Mouse (Mus musculus) embryonic facial prominence, embryonic 14.5 days (tissue): ENCODE data around the gene Brca1. TPM values are rescaled to one million over a fixed set of nuclear protein-coding genes. Genes with fewer than 3 reads are reported as not detected.
A peak's percentile ranks its signal among the peaks of the same experiment; 100 is the strongest.
"Not testable (repeated sequence)": the region's sequence is repeated elsewhere in the genome, so short reads cannot be mapped to it uniquely, and the experiment has no call there.

Experiments used
- ATAC-seq: fragments of 200-750 bp; cut with Nextera tagmentation; 2 replicates; pipeline ENCODE4 v1.8.0; 2017; ENCODE audit warnings: low read depth, moderate number of reproducible peaks, moderate TSS enrichment
- DNase-seq: peaks from one replicate; pipeline ENCODE4 v3.0.0-alpha.2; 2015; ENCODE audit warnings: low spot score
- H3K27ac ChIP-seq: fragments of 300-500 bp; sonication (generic); replicated peaks from 2 replicates; pipeline ENCODE4 v1.5.1; 2014; ENCODE audit warnings: low read depth, mild to moderate bottlenecking, low read length, moderate library complexity
- H3K27me3 ChIP-seq: fragments of 300-500 bp; sonication (generic); replicated peaks from 2 replicates; pipeline ENCODE4 v1.6.1; 2014; ENCODE audit warnings: low read length; ENCODE audit not compliant: control insufficient read depth, insufficient read depth
- H3K36me3 ChIP-seq: fragments of 300-500 bp; sonication (generic); 2 replicates; pipeline ENCODE4 v1.6.1; 2014; ENCODE audit warnings: low read length, mixed read lengths; ENCODE audit not compliant: control insufficient read depth, insufficient read depth
- H3K4me1 ChIP-seq: fragments of 300-500 bp; sonication (generic); 2 replicates; pipeline ENCODE4 v1.6.1; 2014; ENCODE audit warnings: antibody characterized with exemption, low read length; ENCODE audit not compliant: control insufficient read depth, insufficient read depth
- H3K4me2 ChIP-seq: fragments of 300-500 bp; sonication (generic); 2 replicates; pipeline ENCODE4 v1.6.1; 2014; ENCODE audit warnings: low read depth, mild to moderate bottlenecking, low read length, moderate library complexity, mixed read lengths
- H3K4me3 ChIP-seq: fragments of 300-500 bp; sonication (generic); 2 replicates; pipeline ENCODE4 v1.5.1; 2014; ENCODE audit warnings: low read depth, mild to moderate bottlenecking, low read length
- H3K9ac ChIP-seq: fragments of 300-500 bp; sonication (generic); 2 replicates; pipeline ENCODE4 v1.6.1; 2014; ENCODE audit warnings: low read depth, mild to moderate bottlenecking, low read length, moderate library complexity, mixed read lengths
- H3K9me3 ChIP-seq: fragments of 300-500 bp; sonication (generic); 2 replicates; pipeline ENCODE4 v1.6.1; 2016; ENCODE audit warnings: low read length; ENCODE audit not compliant: control insufficient read depth
- WGBS: fragments of 180-500 bp; shearing (Covaris S2); extraction: QIAGEN DNeasy Blood & Tissue Kit; methylation state at CpG from one replicate; pipeline ENCODE4 v1.1.7; 2014; 5-methylcytosine and 5-hydroxymethylcytosine counted together
- polyA plus RNA-seq: library from polyadenylated mRNA; unstranded; fragments of >200 nt; fragmentation: Nextera tagmentation; extraction: Ambion mirVana; gene quantifications from 2 replicates; pipeline ENCODE4 v1.2.1, GENCODE M21; 2014

The Brca1 gene
- polyA plus RNA-seq, 1 experiment from 2014 or later = 10.4 TPM

GRCm38 (mm10) chr11:101483804-101484203 is 68.0 kb downstream of the Brca1 start:
- DNase-seq = no peak
- ATAC-seq = no peak
- Histone ChIP-seq H3K9me3 (no peaks in the 10 kb centered on the region), H3K4me1 (0 out of 2 replicates have a peak, but pooled peaks cover 4% of the 10 kb centered on the region), H3K9ac (no peak overlapping the region), H3K4me3 (no peak overlapping the region), H3K27me3 (no peaks in the 10 kb centered on the region), H3K36me3 (peaks cover 15% of the 10 kb centered on the region; the same call in 1 of the 2 replicates), H3K4me2 (no peak overlapping the region), H3K27ac (no peak overlapping the region)
- 43% methylated on average over 3 of the region's 3 CpGs for WGBS

GRCm38 (mm10) chr11:101480912-101481311 is 70.8 kb downstream of the Brca1 start:
- H3K4me2 ChIP-seq = no peak overlapping the region
- H3K27ac ChIP-seq = no peak overlapping the region
- H3K36me3 ChIP-seq = no peaks in the 10 kb centered on the region
- H3K27me3 ChIP-seq = no peaks in the 10 kb centered on the region
- no peaks in the 10 kb centered on the region for H3K9me3 ChIP-seq
- DNase-seq (no peak), ATAC-seq (no peak)
- 0 out of 2 replicates have a peak, but pooled peaks cover 4% of the 10 kb centered on the region for H3K4me1 ChIP-seq
- 60% methylated on average over 6 of the region's 6 CpGs for WGBS
- H3K9ac ChIP-seq = no peak overlapping the region
- no peak overlapping the region for H3K4me3 ChIP-seq

DNA sequence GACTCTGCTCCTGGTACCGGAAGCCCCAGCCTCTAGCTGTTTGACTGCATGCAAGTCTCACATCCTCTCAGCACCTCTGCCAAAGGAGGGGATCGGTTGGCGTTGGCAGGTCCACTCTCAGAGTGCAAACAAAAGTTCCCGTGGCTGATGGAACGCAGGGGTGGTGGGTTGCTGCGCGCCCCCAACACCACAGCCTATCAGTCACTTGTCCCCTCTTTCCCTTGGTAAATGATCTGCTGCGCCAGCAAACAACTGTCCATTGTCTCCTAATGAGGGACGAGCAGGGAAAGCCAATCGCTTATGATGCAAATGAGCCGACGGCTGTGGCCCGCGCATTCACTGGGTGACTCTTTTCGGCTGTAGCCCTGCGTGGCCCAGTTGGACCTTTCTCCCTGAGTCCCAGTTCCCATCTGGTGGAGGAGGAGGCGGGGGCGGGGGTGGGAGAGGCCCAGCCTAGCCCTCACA is 72.6 kb downstream of the Brca1 start:
- no peaks in the 10 kb centered on the region for H3K9me3 ChIP-seq
- ATAC-seq = peak; percentile 47; the same call in 1 of the 2 replicates
- no peaks in the 10 kb centered on the region for H3K36me3 ChIP-seq
- H3K4me1 ChIP-seq = 0 out of 2 replicates have a peak, but pooled peaks cover 4% of the 10 kb centered on the region
- peak overlapping the region; percentile 38 for H3K4me2 ChIP-seq
- peak; percentile 58 for DNase-seq
- H3K9ac ChIP-seq = no peak overlapping the region
- no peaks in the 10 kb centered on the region for H3K27me3 ChIP-seq
- 11% methylated on average over 16 of the region's 18 CpGs for WGBS
- no peak overlapping the region for H3K4me3 ChIP-seq
- H3K27ac ChIP-seq = no peak overlapping the region

DNA sequence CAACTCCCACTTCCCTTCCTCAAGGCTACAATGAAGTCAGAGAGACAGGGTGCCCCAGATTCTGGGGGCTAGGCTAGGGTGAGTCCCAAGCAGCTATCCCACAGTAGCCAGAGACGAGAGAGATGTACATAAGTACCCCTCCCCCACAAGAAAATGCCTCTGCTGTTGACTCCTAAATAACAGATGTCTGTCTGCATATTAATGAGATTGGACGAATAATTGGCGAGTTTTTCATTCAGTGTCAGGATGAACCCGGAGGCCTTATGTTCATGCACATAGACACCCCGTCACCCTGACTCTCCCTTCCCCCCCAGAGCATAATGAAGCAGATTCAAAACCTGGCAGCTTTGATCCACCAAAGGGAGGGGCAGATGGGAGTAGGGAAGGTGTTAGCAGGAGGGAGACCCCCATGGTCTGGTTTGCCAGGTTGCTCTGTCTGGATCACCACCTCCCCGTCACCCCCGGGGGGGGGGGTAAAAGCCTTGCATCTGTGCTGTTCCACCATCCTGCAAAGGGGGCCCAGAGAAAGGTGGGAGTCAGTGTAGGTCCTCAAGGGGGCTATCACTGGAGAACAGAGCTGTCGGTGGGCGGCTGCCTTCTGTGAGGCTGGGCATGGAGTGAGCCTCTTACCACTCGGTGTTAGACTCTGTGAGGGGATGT is 74.1 kb downstream of the Brca1 start:
- H3K27ac ChIP-seq = no peak overlapping the region
- 53% methylated on average over 10 of the region's 10 CpGs for WGBS
- DNase-seq (peak; percentile 35), ATAC-seq (peak; percentile 35; the same call in 1 of the 2 replicates)
- no peaks in the 10 kb centered on the region for H3K36me3 ChIP-seq
- H3K9ac ChIP-seq = no peak overlapping the region
- no peaks in the 10 kb centered on the region for H3K27me3 ChIP-seq
- no peak overlapping the region for H3K4me3 ChIP-seq
- H3K9me3 ChIP-seq = no peaks in the 10 kb centered on the region
- no peak overlapping the region for H3K4me2 ChIP-seq
- H3K4me1 ChIP-seq = 0 out of 2 replicates have a peak, but pooled peaks cover 4% of the 10 kb centered on the region

GRCm38 (mm10) chr11:101477194-101477551 is 74.6 kb downstream of the Brca1 start:
- Histone ChIP-seq H3K36me3 (no peaks in the 10 kb centered on the region), H3K9me3 (no peaks in the 10 kb centered on the region), H3K4me3 (no peak overlapping the region), H3K4me1 (0 out of 2 replicates have a peak, but pooled peaks cover 4% of the 10 kb centered on the region), H3K9ac (no peak overlapping the region), H3K27me3 (no peaks in the 10 kb centered on the region), H3K4me2 (no peak overlapping the region), H3K27ac (no peak overlapping the region)
- peak; percentile 53; the same call in 1 of the 2 replicates for ATAC-seq
- 33% methylated on average over 4 of the region's 4 CpGs for WGBS
- no peak for DNase-seq

- H3K27me3 ChIP-seq, H3K4me2 ChIP-seq, H3K4me1 ChIP-seq, H3K4me3 ChIP-seq, H3K27ac ChIP-seq, H3K9ac ChIP-seq, ATAC-seq, DNase-seq, H3K9me3 ChIP-seq, H3K36me3 ChIP-seq: not testable (repeated sequence)
- WGBS = 91% methylated on average over 4 of the region's 4 CpGs
Measured at GRCm38 (mm10) chr11:101476361-101476760, 75.4 kb downstream of the Brca1 start.

DNA sequence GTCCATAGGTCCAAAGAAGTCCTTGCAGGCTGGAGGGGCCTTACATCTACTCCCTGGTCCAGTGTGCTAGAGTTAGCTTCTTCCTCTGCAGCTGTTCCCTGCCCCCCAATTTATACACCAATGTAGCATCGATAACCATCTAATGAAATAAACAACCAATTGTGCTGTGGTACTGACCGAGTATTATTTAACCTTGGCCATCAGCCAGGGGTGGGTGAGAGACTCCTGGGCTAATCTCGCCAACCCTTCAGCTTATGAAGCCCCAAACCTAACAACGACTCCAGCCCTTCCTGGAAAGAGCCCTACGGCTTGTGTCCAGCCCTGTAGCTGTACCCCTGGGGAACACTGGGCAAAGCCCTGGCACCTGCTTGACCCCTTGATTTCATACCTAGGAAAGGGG is 77.5 kb downstream of the Brca1 start:
- WGBS = 77% methylated on average over 5 of the region's 5 CpGs
- H3K36me3 ChIP-seq = no peaks in the 10 kb centered on the region
- H3K27ac ChIP-seq = no peak overlapping the region
- H3K9ac ChIP-seq = no peak overlapping the region
- H3K27me3 ChIP-seq = no peaks in the 10 kb centered on the region
- H3K4me1 ChIP-seq = 0 out of 2 replicates have a peak, but pooled peaks cover 4% of the 10 kb centered on the region
- ATAC-seq (no peak), DNase-seq (no peak)
- H3K9me3 ChIP-seq = no peaks in the 10 kb centered on the region
- no peak overlapping the region for H3K4me2 ChIP-seq
- H3K4me3 ChIP-seq = no peak overlapping the region

DNA sequence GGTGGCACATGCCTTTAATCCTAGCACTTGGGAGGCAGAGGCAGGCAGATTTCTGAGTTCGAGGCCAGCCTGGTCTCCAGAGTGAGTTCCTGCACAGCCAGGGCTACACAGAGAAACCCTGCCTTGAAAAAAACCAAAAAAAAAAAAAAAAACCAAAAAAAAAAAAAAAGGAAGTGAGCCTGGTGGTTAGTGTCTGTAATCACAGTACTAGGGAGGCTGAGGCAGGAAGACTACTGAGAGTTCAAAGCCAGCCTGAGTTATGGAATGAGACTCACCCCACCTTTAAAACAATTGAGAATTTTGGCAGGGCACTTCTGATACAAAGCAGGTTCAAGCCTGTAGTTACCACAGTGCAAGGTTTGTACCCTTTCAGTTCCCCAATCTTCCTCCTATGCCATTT is 78.1 kb downstream of the Brca1 start:
- DNase-seq, ATAC-seq, H3K9me3 ChIP-seq, H3K27me3 ChIP-seq, H3K4me3 ChIP-seq, H3K4me2 ChIP-seq, H3K36me3 ChIP-seq, H3K9ac ChIP-seq, H3K27ac ChIP-seq, H3K4me1 ChIP-seq: not testable (repeated sequence)
- 81% methylated on average over 1 of the region's 1 CpGs for WGBS

GRCm38 (mm10) chr11:101472336-101472735 is 79.4 kb downstream of the Brca1 start:
- WGBS = 33% methylated on average over 7 of the region's 7 CpGs
- no peak overlapping the region for H3K4me3 ChIP-seq

More at GRCm38 (mm10) chr11:101472336-101472735, 79.4 kb downstream of the Brca1 start:
- Histone ChIP-seq H3K36me3 (no peaks in the 10 kb centered on the region), H3K27me3 (no peaks in the 10 kb centered on the region), H3K9ac (no peak overlapping the region), H3K4me1 (peaks cover 6% of the 10 kb centered on the region; the same call in 1 of the 2 replicates), H3K27ac (no peak overlapping the region), H3K9me3 (no peaks in the 10 kb centered on the region), H3K4me2 (no peak overlapping the region)
- ATAC-seq (no peak), DNase-seq (no peak)
